Mouse (Mus musculus) liver, embryonic 15.5 days (tissue): ENCODE data around the gene Usp44. TPM values are rescaled to one million over a fixed set of nuclear protein-coding genes. Genes with fewer than 3 reads are reported as not detected.
"Not testable (repeated sequence)": the region's sequence is repeated elsewhere in the genome, so short reads cannot be mapped to it uniquely, and the experiment has no call there.

Experiments used
- ATAC-seq: fragments of 200-750 bp; cut with Nextera tagmentation; 2 replicates; pipeline ENCODE4 v1.8.0; 2017; ENCODE audit warnings: moderate number of reproducible peaks, mild to moderate bottlenecking, moderate library complexity; ENCODE audit not compliant: insufficient read depth
- H3K27ac ChIP-seq: fragments of 300-500 bp; sonication (generic); replicated peaks from 2 replicates; pipeline ENCODE4 v1.5.1; 2015; ENCODE audit warnings: mild to moderate bottlenecking, inconsistent platforms
- H3K27me3 ChIP-seq: fragments of 300-500 bp; sonication (generic); 2 replicates; pipeline ENCODE4 v1.6.1; 2015; ENCODE audit warnings: mild to moderate bottlenecking, inconsistent platforms
- H3K36me3 ChIP-seq: fragments of 300-500 bp; sonication (generic); replicated peaks from 2 replicates; pipeline ENCODE4 v1.6.1; 2015; ENCODE audit warnings: moderate library complexity, mild to moderate bottlenecking, inconsistent platforms
- H3K4me1 ChIP-seq: fragments of 300-500 bp; sonication (generic); replicated peaks from 2 replicates; pipeline ENCODE4 v1.6.1; 2015; ENCODE audit warnings: inconsistent platforms
- H3K4me2 ChIP-seq: fragments of 300-500 bp; sonication (generic); 2 replicates; pipeline ENCODE4 v1.6.1; 2015; ENCODE audit warnings: moderate library complexity, mild to moderate bottlenecking, inconsistent platforms
- H3K4me3 ChIP-seq: fragments of 300-500 bp; sonication (generic); replicated peaks from 2 replicates; pipeline ENCODE4 v1.5.1; 2015; ENCODE audit warnings: mild to moderate bottlenecking, inconsistent platforms
- H3K9ac ChIP-seq: fragments of 300-500 bp; sonication (generic); 2 replicates; pipeline ENCODE4 v1.6.1; 2015; ENCODE audit warnings: moderate library complexity, mild to moderate bottlenecking, inconsistent platforms
- H3K9me3 ChIP-seq: fragments of 300-500 bp; sonication (generic); replicated peaks from 2 replicates; pipeline ENCODE4 v1.6.1; 2016; ENCODE audit warnings: inconsistent platforms
- WGBS: fragments of 180-500 bp; shearing (Covaris S2); methylation state at CpG from one replicate; pipeline ENCODE4 v1.1.7; 2015; ENCODE audit warnings: mixed read lengths; ENCODE audit not compliant: insufficient replicate concordance; 5-methylcytosine and 5-hydroxymethylcytosine counted together
- polyA plus RNA-seq: library from polyadenylated mRNA; unstranded; fragments of >200 nt; fragmentation: Nextera tagmentation; extraction: Ambion mirVana; gene quantifications from 2 replicates; pipeline ENCODE4 v1.2.1, GENCODE M21; 2015

Gene Usp44
- polyA plus RNA-seq, 1 experiment from 2014 or later: 1.1 TPM

DNA sequence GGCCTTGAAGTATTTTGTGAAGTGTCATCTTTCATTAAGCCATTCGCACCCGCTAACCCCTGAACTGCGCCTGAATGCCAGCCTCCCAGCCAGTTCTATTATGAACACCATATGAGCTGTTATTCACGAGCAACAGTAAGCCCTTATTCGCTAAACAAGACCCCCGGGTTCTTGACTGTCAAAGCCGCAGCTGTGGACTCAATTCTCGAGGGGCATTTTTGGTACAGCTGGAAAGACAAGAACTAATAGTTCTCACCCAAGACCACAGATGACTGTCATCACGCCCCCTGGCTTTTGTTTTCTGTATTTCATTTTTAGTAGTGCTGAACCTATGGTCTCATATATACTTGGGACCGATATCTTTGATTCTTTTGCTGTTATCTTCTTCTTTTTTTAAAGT lies 17.6 kb upstream of the Usp44 start:
- 71% methylated on average over 10 of the region's 10 CpGs for WGBS
- no peak overlapping the region for H3K4me3 ChIP-seq
- no peaks in the 10 kb centered on the region for H3K36me3 ChIP-seq
- peaks cover 6% of the 10 kb centered on the region for H3K4me1 ChIP-seq
- no peaks in the 10 kb centered on the region for H3K9me3 ChIP-seq
- H3K9ac ChIP-seq: no peak overlapping the region
- ATAC-seq: no peak
- H3K27me3 ChIP-seq: peaks cover 21% of the 10 kb centered on the region
- H3K27ac ChIP-seq: no peak overlapping the region
- no peak overlapping the region for H3K4me2 ChIP-seq

DNA sequence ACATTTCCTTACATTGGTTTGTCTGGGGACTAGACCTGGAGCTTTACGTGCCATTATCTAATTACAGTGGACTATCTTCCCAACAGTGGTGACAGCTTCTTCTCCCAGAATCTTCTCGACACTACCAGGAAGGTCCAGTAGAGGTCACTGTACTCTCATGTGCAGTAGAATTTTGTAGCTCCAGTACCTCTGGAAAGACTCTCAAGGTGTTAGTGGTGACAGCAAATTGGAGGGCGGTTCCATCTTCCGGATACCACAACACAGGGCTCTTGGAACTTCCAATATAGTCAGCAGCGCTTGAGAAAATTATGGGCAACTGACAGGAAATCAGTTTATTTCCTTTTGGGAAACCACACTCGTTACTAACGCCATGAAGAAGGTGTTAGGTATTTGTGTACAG lies 12.7 kb upstream of the Usp44 start:
- ATAC-seq: peak; percentile 53
- H3K27me3 ChIP-seq: peaks cover 21% of the 10 kb centered on the region
- peaks cover 32% of the 10 kb centered on the region for H3K4me1 ChIP-seq
- no peaks in the 10 kb centered on the region for H3K36me3 ChIP-seq
- H3K9ac ChIP-seq: no peak overlapping the region
- no peaks in the 10 kb centered on the region for H3K9me3 ChIP-seq
- H3K4me2 ChIP-seq: no peak overlapping the region; the same call in 1 of the 2 replicates
- no peak overlapping the region for H3K4me3 ChIP-seq
- no peak overlapping the region for H3K27ac ChIP-seq
- 12% methylated on average over 7 of the region's 7 CpGs for WGBS

DNA sequence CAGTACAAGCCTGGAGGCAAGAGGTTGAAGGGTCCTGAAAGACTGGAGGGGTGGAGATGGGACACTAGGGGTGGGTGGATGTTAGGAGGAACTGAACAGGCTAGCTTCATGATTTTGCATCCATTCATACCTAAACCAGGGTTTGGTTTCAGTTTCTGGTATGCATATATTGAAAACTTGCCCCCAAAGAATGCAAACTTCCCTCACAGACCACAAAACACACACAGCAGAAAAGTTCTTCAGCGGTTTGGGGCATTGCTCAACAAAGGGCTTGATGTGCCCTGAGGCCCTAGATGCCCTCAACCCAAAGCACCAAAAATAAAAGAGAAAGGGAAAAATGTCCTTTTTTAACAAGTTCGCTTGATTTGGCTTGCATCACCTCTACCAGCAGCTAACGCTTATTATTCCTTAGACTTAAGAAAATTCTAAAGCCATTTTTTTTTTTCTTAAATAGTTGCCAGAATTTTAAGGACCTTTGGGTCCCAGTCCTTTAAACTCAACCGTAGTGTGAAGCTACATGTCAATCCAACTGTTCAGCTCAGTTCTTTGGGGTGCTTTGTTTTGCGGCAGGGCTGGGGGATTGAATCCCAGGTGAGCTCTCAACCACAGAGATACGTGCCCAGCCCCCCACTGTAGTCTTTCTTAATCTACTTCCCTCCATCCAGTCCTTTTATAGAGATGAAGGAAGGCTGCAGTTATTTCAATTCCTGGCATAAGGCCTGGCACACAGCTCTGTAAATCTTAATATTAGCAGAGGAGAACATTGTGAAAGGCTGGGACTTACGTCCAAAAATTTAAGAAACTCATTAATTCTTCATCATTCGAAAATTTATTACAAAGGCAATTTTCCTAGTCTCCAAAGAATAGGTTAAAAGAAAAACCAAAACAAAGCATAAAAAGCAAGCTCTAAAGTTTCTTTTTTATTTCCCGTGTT lies 1.2 kb upstream of the Usp44 start:
- no peak overlapping the region for H3K27ac ChIP-seq
- H3K4me2 ChIP-seq: no peak overlapping the region
- H3K9ac ChIP-seq: no peak overlapping the region
- H3K27me3 ChIP-seq: peaks cover 56% of the 10 kb centered on the region
- peaks cover 41% of the 10 kb centered on the region for H3K4me1 ChIP-seq
- no peak overlapping the region for H3K4me3 ChIP-seq
- H3K9me3 ChIP-seq: no peaks in the 10 kb centered on the region
- H3K36me3 ChIP-seq: no peaks in the 10 kb centered on the region
- 36% methylated on average over 9 of the region's 9 CpGs for WGBS
- ATAC-seq: no peak

DNA sequence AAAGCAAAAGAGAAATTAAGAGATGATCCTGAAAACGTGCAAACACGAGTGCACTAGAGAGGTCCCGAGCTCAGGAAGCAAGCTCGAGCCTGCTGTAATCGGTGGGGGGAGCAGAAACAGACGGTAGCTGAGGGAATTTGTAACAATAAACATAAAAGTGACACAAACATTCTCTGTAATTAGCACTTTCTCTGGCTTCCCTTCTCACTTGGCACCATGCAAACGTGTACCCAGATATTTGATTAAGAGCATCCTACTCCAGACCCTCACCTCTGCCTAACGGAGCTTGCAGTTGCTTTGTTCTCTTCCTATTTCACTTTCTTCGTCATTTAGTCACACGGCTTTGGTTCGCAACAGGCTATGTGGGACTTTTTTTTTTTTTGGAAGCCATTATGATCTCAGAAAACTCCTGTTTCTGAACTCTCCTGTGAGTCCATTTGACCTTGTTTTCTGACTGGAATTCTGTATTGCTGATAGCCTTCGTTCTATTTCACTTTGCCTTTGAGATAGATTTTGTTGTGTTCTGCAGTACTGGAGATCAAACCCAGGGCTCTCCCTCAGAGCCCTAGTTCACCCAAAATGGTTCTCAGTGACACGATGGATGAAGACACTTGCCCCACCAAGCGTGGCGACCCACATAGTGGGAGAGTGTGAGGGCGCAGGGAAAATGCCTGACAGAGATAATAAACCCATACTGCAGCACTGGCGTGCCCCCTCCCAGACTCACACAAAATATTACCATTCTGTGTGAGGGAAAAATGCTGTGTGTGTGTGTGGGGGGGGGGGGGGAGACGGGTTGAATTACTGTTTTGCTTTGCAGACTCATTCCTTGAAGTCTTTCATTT lies 597 bp downstream of the Usp44 start:
- Histone ChIP-seq H3K9ac (peak overlapping the region; percentile 23; the same call in 1 of the 2 replicates), H3K4me1 (peaks cover 37% of the 10 kb centered on the region), H3K27me3 (peaks cover 74% of the 10 kb centered on the region), H3K27ac (no peak overlapping the region; the same call in 1 of the 2 replicates), H3K9me3 (no peaks in the 10 kb centered on the region), H3K36me3 (no peaks in the 10 kb centered on the region), H3K4me2 (peak overlapping the region; percentile 98), H3K4me3 (peak overlapping the region; percentile 40)
- ATAC-seq: no peak
- WGBS: 5% methylated on average over 18 of the region's 18 CpGs

DNA sequence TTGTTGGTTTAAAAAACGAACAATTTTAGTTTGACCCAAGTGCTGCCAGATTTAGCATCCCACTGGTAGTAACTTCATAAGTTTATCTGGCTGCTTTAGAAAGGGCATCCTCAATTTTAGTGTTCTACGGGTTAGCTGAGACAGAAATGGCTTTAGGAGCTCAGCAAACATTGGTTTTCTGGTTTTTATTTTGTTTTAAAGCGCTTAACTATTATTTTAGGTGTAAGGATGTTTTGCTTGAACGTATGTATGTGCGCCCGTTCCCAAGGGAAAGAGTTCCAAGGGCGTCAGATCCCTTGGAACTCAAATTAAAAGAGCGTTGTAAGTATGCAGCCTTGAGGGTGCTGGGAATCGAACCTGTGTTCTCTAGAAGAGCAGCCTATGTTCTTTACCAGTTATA lies 1.5 kb downstream of the Usp44 start:
- ATAC-seq: no peak
- peaks cover 37% of the 10 kb centered on the region for H3K4me1 ChIP-seq
- no peak overlapping the region for H3K9ac ChIP-seq
- H3K4me2 ChIP-seq: peak overlapping the region; percentile 98
- H3K27me3 ChIP-seq: peaks cover 75% of the 10 kb centered on the region
- 0 out of 2 replicates have a peak overlapping the region, but pooled peaks have one; percentile 76 for H3K4me3 ChIP-seq
- no peaks in the 10 kb centered on the region for H3K36me3 ChIP-seq
- 39% methylated on average over 9 of the region's 9 CpGs for WGBS
- no peaks in the 10 kb centered on the region for H3K9me3 ChIP-seq
- H3K27ac ChIP-seq: no peak overlapping the region

DNA sequence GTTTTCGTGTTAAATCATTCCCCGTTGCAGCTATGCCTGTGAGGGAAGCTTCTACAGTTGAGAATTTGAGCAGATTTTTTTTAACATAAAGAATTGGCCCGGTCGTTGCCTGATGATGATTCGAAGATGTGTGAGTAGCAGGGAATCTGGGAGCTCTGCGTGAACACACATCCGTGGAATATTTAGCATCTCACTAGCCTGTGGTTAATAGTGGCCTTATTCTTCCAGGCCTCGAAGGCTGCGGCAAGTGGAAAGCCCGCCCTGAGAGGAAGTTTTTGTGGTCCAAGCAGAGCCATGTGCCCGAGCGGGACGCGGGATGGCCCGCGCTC lies 2.0 kb downstream of the Usp44 start:
- WGBS: 4% methylated on average over 16 of the region's 16 CpGs
- peak overlapping the region; percentile 98 for H3K4me2 ChIP-seq
- H3K36me3 ChIP-seq: no peaks in the 10 kb centered on the region
- ATAC-seq: no peak
- peaks cover 75% of the 10 kb centered on the region for H3K27me3 ChIP-seq
- peak overlapping the region; percentile 63; the same call in 1 of the 2 replicates for H3K9ac ChIP-seq
- peaks cover 37% of the 10 kb centered on the region for H3K4me1 ChIP-seq
- no peaks in the 10 kb centered on the region for H3K9me3 ChIP-seq
- H3K4me3 ChIP-seq: peak overlapping the region; percentile 76
- H3K27ac ChIP-seq: no peak overlapping the region

DNA sequence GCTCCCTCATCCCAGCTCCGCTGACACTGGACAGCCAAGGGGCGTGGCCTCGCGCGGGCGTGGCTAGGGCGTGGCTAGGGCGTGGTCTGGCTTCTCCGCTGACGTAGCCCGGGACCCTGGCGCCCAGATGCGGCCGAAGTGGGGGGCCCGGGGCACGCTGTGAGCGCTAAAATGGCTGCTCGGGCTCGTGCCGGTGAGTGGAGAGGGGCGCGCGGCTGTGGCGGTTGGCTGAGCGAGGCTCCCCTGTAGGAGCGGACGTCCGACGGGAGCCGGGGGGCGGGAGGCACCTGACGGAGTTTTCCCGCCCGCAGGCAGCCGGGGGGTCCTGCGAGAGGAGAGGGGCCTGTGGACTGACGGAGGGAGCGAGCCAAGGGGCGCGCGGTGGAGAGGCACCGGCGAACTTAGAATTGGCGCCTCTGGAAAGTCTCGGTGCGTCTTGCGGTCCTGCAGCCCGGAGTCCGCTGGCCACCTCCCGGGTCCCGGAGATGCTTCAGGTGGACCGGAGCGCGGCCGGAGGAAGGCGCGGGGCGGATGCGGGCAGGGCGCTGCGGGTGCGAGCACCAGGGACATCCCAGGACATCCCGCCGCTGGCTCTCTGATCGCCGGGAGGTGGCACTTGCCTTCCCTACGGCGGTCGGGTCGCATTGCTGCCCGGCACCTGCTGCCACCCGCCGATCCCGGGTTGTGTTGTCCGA lies 2.5 kb downstream of the Usp44 start:
- Histone ChIP-seq H3K9me3 (no peaks in the 10 kb centered on the region), H3K4me1 (peaks cover 37% of the 10 kb centered on the region), H3K4me3 (peak overlapping the region; percentile 76), H3K4me2 (peak overlapping the region; percentile 98), H3K27me3 (peaks cover 79% of the 10 kb centered on the region), H3K9ac (peak overlapping the region; percentile 63), H3K36me3 (no peaks in the 10 kb centered on the region), H3K27ac (peak overlapping the region; percentile 39; the same call in 1 of the 2 replicates)
- peak; percentile 86 for ATAC-seq
- WGBS: under 1% methylated on average over 74 of the region's 75 CpGs

DNA sequence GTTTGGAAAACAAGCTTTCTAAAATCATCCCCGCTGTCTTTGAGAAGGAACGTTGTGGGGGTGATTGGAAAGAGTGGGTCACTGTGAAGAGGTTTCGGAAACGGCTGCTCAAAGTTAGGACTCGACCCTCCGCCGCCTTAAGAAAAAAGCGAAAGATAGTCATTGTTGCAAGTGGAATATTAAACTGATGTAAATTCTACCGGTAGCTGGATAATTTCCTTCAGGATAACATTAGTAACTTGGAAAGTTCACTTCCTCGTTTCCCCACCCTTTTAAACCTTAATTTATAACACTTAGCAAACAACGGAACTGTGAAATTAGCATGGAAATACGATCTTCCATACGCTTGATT lies 3.0 kb downstream of the Usp44 start:
- WGBS: 9% methylated on average over 13 of the region's 13 CpGs

DNA sequence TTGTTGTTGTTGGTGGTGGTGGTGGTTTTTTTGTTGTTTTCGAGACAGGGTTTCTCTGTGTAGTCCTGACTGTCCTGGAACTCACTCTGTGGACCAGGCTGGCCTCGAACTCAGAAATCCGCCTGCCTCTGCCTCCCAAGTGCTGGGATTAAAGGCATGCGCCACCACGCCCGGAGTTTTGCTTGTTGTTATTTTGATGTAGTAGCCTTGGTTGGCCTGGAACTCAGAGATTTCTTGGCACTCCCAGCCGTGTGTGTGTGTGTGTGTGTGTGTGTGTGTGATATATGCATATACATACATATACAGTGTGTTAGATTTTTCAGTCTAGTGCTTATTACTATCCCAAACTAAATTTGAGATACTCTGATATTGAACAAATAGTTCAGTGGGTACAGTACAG lies 3.8 kb downstream of the Usp44 start:
- H3K27ac ChIP-seq, ATAC-seq, H3K4me3 ChIP-seq, H3K36me3 ChIP-seq, H3K9ac ChIP-seq, H3K9me3 ChIP-seq: not testable (repeated sequence)
- Histone ChIP-seq H3K4me2 (peak overlapping the region; percentile 18; the same call in 1 of the 2 replicates), H3K27me3 (peaks cover 78% of the 10 kb centered on the region), H3K4me1 (peaks cover 37% of the 10 kb centered on the region)
- WGBS: 68% methylated on average over 7 of the region's 7 CpGs

More for the DNA sequence above, 3.0 kb downstream of the Usp44 start:
- ATAC-seq: no peak
- H3K9ac ChIP-seq: peak overlapping the region; percentile 63
- H3K4me1 ChIP-seq: peaks cover 37% of the 10 kb centered on the region
- H3K27me3 ChIP-seq: peaks cover 79% of the 10 kb centered on the region
- no peaks in the 10 kb centered on the region for H3K9me3 ChIP-seq
- no peaks in the 10 kb centered on the region for H3K36me3 ChIP-seq
- H3K4me3 ChIP-seq: peak overlapping the region; percentile 76
- H3K27ac ChIP-seq: no peak overlapping the region
- peak overlapping the region; percentile 98 for H3K4me2 ChIP-seq

DNA sequence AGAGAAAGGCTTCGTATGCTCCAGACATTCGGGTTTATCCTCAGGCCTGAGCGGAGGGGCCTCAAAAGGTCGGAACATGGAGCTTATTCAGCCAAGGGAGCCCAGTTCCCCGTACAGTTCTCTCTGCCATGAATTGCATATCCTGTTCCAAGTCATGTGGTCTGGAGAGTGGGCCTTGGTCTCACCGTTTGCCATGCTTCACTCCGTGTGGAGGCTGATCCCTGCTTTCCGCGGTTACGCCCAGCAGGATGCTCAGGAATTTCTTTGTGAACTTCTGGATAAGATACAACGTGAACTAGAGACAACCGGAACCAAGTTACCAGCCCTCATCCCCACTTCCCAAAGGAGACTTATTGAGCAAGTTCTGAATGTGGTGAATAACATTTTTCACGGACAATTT lies 15.4 kb downstream of the Usp44 start:
- no peaks in the 10 kb centered on the region for H3K9me3 ChIP-seq
- H3K27me3 ChIP-seq: no peaks in the 10 kb centered on the region
- WGBS: 88% methylated on average over 13 of the region's 13 CpGs

More for the DNA sequence above, 15.4 kb downstream of the Usp44 start:
- Histone ChIP-seq H3K36me3 (no peaks in the 10 kb centered on the region), H3K4me2 (no peak overlapping the region), H3K9ac (no peak overlapping the region), H3K4me3 (no peak overlapping the region), H3K27ac (no peak overlapping the region), H3K4me1 (no peaks in the 10 kb centered on the region)
- no peak for ATAC-seq
